ENCODE assay signal across 25 mouse cellular contexts in the genomic region with DNA sequence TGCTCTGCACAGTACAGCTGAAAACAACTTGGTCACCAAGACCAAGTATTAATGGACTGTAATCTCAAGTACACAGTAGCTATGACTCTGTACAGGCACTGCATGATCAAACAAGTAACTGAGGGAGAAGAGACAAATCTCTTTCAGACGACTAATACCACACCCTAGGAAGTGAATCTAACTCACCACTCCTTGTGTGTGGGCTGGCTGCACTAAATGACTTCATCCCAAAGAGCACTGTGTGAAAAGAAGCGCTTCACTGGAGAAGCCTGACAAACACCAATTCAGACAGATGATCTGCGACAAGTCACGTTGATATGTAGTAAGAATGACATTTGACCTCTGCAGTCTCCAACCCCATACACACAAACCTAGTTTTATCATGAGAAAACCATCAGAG. TPM values are rescaled to one million over a fixed set of nuclear protein-coding genes. Genes with fewer than 3 reads are reported as not detected.
DNase-seq lines count a peak whose midpoint lies in the region; ATAC-seq lines count a peak whose summit lies in the region.
"Had no signal": no experiment of that assay in that cellular context is flagged by ENCODE, and none has a peak within 500 bp of the region (broad histone marks: within the 10 kb centered on the region; RNA-seq: fewer than 3 reads in every experiment).

No protein-coding gene starts in this region.

- peaks cover 6% of the 10 kb centered on the region; the same call in 1 of the 2 replicates for H3K4me1 ChIP-seq in stomach, embryonic 15.5 days
- H3K4me1 ChIP-seq: embryonic facial prominence, embryonic 12.5 days; midbrain, embryonic 15.5 days had no signal

- H3K36me3 ChIP-seq in macrophage (ENCODE audit: inconsistent target) = no peaks in the 10 kb centered on the region
- H3K36me3 ChIP-seq in stomach, embryonic 15.5 days = no peaks in the 10 kb centered on the region
- H3K36me3 ChIP-seq: embryonic facial prominence, embryonic 12.5 days; hindbrain, embryonic 15.5 days; lung, embryonic 15.5 days; midbrain, embryonic 15.5 days had no signal

- 75% methylated on average over 4 of the region's 4 CpGs for WGBS in macrophage (ENCODE audit: missing documents)
- 63% methylated on average over 4 of the region's 4 CpGs for WGBS in stomach, embryonic 15.5 days

- H3K27ac ChIP-seq in macrophage = peak overlapping the region; percentile 24; the same call in 1 of the 2 replicates
- 0 out of 2 replicates have a peak overlapping the region, but pooled peaks have one; percentile 3 for H3K27ac ChIP-seq in stomach, embryonic 15.5 days
- H3K27ac ChIP-seq: embryonic facial prominence, embryonic 12.5 days; heart, adult 2 months; hindbrain, embryonic 15.5 days; limb, embryonic 13.5 days; lung, embryonic 15.5 days; midbrain, embryonic 15.5 days; neural tube, embryonic 13.5 days had no signal

- H3K4me3 ChIP-seq in macrophage (ENCODE audit: inconsistent target) = no peak overlapping the region
- no peak overlapping the region for H3K4me3 ChIP-seq in stomach, embryonic 15.5 days (replicated peaks)
- H3K4me3 ChIP-seq: embryonic facial prominence, embryonic 12.5 days; heart, adult 2 months; heart, embryonic 12.5 days; hindbrain, embryonic 15.5 days; limb, embryonic 13.5 days; lung, embryonic 15.5 days; midbrain, embryonic 15.5 days; neural tube, embryonic 13.5 days had no signal

- no peak overlapping the region for H3K4me2 ChIP-seq in stomach, embryonic 15.5 days
- H3K4me2 ChIP-seq: embryonic facial prominence, embryonic 12.5 days; heart, embryonic 12.5 days; hindbrain, embryonic 15.5 days; limb, embryonic 13.5 days; liver, embryonic 11.5 days; lung, embryonic 15.5 days; midbrain, embryonic 15.5 days; neural tube, embryonic 13.5 days had no signal

- DNase-seq in 3T3-L1 (ENCODE audit: low read depth, low spot score) = peak; percentile 25
- DNase-seq in cerebellum, postnatal 36 days = no peak
- no peak for DNase-seq in gastrocnemius, postnatal 25 days
- no peak for DNase-seq in right cerebral cortex, adult 18-20 months
- DNase-seq: adrenal gland, postnatal 25 days; cerebellum, adult 18-20 months; cerebellum, postnatal 14 days; gastrocnemius, postnatal 36 days; heart, adult 2 months; kidney, adult 9 months; kidney, postnatal 10 days; lung, postnatal 36 days; thymus, postnatal 4 days had no signal

- no peaks in the 10 kb centered on the region for H3K27me3 ChIP-seq in stomach, embryonic 15.5 days (replicated peaks)
- H3K27me3 ChIP-seq: embryonic facial prominence, embryonic 12.5 days; heart, embryonic 12.5 days; hindbrain, embryonic 15.5 days; limb, embryonic 13.5 days; lung, embryonic 15.5 days; midbrain, embryonic 15.5 days; neural tube, embryonic 13.5 days had no signal

- H3K79me2 ChIP-seq in macrophage (ENCODE audit: inconsistent target) = peaks cover 100% of the 10 kb centered on the region

- no peaks in the 10 kb centered on the region for H3K9me3 ChIP-seq in stomach, embryonic 15.5 days
- H3K9me3 ChIP-seq: embryonic facial prominence, embryonic 12.5 days; heart, embryonic 12.5 days; hindbrain, embryonic 15.5 days; limb, embryonic 13.5 days; lung, embryonic 15.5 days; midbrain, embryonic 15.5 days; neural tube, embryonic 13.5 days had no signal

- no peak overlapping the region for H3K9ac ChIP-seq in stomach, embryonic 15.5 days
- H3K9ac ChIP-seq: embryonic facial prominence, embryonic 12.5 days; heart, embryonic 12.5 days; hindbrain, embryonic 15.5 days; limb, embryonic 13.5 days; lung, embryonic 15.5 days; midbrain, embryonic 15.5 days; neural tube, embryonic 13.5 days had no signal

- ATAC-seq in granulocyte monocyte progenitor cell, adult 5-6 weeks (replicated peaks; ENCODE audit: poor library complexity, severe bottlenecking) = peak; percentile 30; the same call in 1 of the 2 replicates
- ATAC-seq in stomach, embryonic 15.5 days (ENCODE audit: insufficient read depth, low FRiP score, low read depth) = no peak
- ATAC-seq: forebrain, embryonic 14.5 days; midbrain, embryonic 15.5 days had no signal

RNA-seq across cellular contexts. Expression of gene Tmed10, which starts 12.1 kb away (rescaled TPM):
- total RNA-seq in granulocyte monocyte progenitor cell, adult 5-6 weeks (2014; fragmentation: Nextera tagmentation) = 278 and 296 TPM in 2 replicates
- total RNA-seq in granulocyte monocyte progenitor cell, adult 5-6 weeks (2017) = 176 and 201 TPM in 2 replicates
- 10 to 100 TPM; 36.3 to 96.9 (median 66.9) TPM for total RNA-seq in macrophage (2018; cell fraction: chromatin; rRNA removed)
- 100 to 1,000 TPM; 295 to 447 (median 378) TPM for total RNA-seq in macrophage (2018; cell fraction: cytosol; rRNA removed)
- total RNA-seq in macrophage (2018; cell fraction: nucleus; rRNA removed) = 100 to 1,000 TPM in 25 of 26 experiments, 10 to 100 TPM in 1; 64.6 to 378 (median 214) TPM
- 317 to 419 TPM (median 387 TPM) in 3 replicates for polyA plus RNA-seq in macrophage (2018)
- 359 and 399 TPM in 2 replicates for polyA plus RNA-seq in stomach, embryonic 15.5 days (2015; fragmentation: Nextera tagmentation; extraction: Ambion mirVana)
- 100 to 1,000 TPM in 1 of 2 experiments, 10 to 100 TPM in 1; 97.1 to 117 TPM for total RNA-seq in gastrocnemius, postnatal 25 days (2021)

RNA-seq across cellular contexts. Expression of gene Nek9, which starts 23.3 kb away (rescaled TPM):
- 33.1 and 44.6 TPM in 2 replicates for total RNA-seq in granulocyte monocyte progenitor cell, adult 5-6 weeks (2014; fragmentation: Nextera tagmentation)
- total RNA-seq in granulocyte monocyte progenitor cell, adult 5-6 weeks (2017) = 24.1 and 26.6 TPM in 2 replicates
- 100 to 1,000 TPM in 7 of 26 experiments, 10 to 100 TPM in 19; 60.5 to 127 (median 89.8) TPM for total RNA-seq in macrophage (2018; cell fraction: chromatin; rRNA removed)
- 10 to 100 TPM; 44.3 to 72.9 (median 60.3) TPM for total RNA-seq in macrophage (2018; cell fraction: cytosol; rRNA removed)
- total RNA-seq in macrophage (2018; cell fraction: nucleus; rRNA removed) = 10 to 100 TPM; 50.0 to 95.0 (median 69.6) TPM
- polyA plus RNA-seq in macrophage (2018) = 40.7 to 65.1 TPM (median 55.7 TPM) in 3 replicates
- polyA plus RNA-seq in stomach, embryonic 15.5 days (2015; fragmentation: Nextera tagmentation; extraction: Ambion mirVana) = 16.2 and 18.8 TPM in 2 replicates
- total RNA-seq in gastrocnemius, postnatal 25 days (2021) = 10 to 100 TPM; 76.8 to 83.5 TPM
